Mouse (Mus musculus): Measurements from ENCODE around the gene Rps6ka2. TPM values are rescaled to one million over a fixed set of nuclear protein-coding genes. Genes with fewer than 3 reads are reported as not detected.
"Not testable (repeated sequence)": the region's sequence is repeated elsewhere in the genome, so short reads cannot be mapped to it uniquely, and the experiment has no call there.

The Rps6ka2 gene
- polyA plus RNA-seq, 1 experiment = 0.09 TPM

DNA sequence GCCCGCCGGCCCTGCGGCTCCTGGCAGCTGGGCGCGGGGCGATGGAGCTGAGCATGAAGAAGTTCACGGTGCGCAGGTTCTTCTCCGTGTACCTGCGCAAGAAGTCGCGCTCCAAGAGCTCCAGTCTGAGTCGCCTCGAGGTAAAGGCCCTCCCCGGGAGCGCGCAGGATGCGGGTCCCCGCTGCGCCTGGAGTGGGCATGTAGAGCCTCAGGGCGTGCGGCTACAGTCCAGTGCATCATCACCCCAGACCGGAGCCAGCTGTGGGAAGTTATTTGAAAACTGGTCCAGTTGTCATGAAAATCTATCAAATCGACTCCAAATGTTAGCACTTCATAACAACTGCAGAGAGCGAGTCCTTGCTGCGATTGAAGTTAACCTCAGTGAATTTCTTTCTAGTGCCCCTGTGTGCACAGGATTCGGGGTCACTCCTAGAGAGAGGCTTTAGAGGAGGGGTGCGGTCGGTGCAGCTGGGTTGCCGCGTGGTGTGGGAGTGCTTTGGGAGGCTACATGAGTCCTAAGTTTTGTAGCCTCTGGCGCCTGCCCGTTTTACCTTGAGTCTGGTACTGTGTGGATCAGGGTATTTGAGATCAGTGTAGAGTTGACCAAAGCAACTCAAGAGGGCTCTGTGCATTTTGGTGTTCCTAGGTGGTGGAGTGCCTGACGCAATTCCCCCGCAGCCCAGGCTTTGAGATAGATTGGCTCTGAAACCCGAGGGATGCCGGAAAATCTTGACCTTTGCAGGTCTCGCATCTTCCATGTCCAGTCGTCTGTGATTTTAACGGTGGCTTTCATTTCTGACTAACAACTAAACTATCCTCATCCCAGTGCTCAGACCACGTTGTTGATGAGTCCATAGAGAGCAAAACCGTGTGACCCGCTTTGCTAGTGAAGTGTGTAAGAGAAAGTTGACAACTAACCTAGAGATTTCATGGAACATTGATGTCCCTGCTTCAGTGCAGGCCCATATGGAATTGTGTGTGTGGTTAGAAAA, 685 bp downstream of the Rps6ka2 start:
- peak overlapping the region; percentile 90 for H3K4me3 ChIP-seq (replicated peaks)
- H3K27me3 ChIP-seq (replicated peaks) = peaks cover 55% of the 10 kb centered on the region
- peaks cover 20% of the 10 kb centered on the region for H3K4me1 ChIP-seq
- H3K36me3 ChIP-seq (replicated peaks; ENCODE audit: low read length) = no peaks in the 10 kb centered on the region
- no peak for TF ChIP-seq GATA1 (IDR thresholded peaks at IDR 0.05; ENCODE audit: borderline replicate concordance, low read length)
- no peak for TF ChIP-seq FLI1 (IDR thresholded peaks at IDR 0.05; ENCODE audit: low read length)
- no peaks in the 10 kb centered on the region for H3K9me3 ChIP-seq

DNA sequence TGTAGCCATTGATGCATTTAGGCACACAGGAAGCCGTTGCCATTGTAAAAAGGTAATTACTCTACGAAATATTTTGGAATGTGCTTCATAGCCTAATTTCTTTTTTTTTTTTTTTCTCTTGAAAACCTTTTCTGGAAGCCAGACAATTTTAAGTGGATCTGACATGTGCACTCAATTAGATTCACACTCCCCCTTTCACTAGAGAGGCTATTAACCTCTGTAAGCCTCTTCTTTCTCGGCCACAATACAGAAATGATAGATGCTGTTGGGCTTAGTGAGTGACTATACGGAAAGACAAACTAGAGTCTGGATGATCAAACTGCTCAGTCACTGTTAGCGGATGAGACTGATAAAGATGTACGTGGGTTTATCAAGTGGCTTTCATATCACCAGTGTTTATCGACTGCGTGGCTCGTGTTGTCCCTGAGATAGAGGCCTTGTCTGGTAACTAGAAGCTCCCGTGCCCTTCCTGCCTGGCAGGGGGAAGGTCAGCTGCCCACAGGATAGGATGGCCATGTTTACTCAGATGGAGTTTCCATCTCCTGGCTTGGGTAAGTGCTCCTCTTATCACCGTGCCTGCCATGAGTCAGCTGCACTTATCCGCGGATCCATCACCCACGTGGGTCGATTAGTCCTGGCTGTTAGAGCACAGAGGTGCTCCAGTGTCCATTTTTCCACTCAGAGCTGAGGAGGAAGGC, 3.6 kb downstream of the Rps6ka2 start:
- no peak for TF ChIP-seq GATA1 (IDR thresholded peaks at IDR 0.05; ENCODE audit: borderline replicate concordance, low read length)
- no peak for TF ChIP-seq FLI1 (IDR thresholded peaks at IDR 0.05; ENCODE audit: low read length)
- Histone ChIP-seq H3K4me1 (peaks cover 20% of the 10 kb centered on the region), H3K4me3 (replicated peaks) (no peak overlapping the region), H3K27me3 (replicated peaks) (peaks cover 47% of the 10 kb centered on the region), H3K9me3 (no peaks in the 10 kb centered on the region), H3K36me3 (replicated peaks; ENCODE audit: low read length) (no peaks in the 10 kb centered on the region)

DNA sequence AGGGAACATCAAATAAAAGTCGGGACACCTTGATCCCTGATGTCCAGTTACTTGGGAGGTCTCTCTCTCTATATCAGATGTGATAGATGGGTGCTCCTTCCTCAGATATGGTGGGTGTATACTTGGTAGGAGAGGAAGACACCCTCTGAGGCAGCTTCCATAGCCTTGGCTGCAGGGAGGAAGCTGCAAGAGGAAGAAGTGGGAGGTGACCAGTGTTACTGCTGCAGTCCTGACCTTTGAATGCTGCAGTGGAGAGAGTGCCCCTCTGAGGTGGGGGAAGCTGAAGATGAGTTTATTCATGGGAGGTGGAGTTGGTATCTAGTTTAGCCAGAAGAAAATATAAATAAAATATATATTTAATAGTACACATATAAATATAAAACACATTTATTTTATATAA, 5.4 kb downstream of the Rps6ka2 start:
- no peak for TF ChIP-seq FLI1 (IDR thresholded peaks at IDR 0.05; ENCODE audit: low read length)
- TF ChIP-seq GATA1 (IDR thresholded peaks at IDR 0.05; ENCODE audit: borderline replicate concordance, low read length) = no peak

DNA sequence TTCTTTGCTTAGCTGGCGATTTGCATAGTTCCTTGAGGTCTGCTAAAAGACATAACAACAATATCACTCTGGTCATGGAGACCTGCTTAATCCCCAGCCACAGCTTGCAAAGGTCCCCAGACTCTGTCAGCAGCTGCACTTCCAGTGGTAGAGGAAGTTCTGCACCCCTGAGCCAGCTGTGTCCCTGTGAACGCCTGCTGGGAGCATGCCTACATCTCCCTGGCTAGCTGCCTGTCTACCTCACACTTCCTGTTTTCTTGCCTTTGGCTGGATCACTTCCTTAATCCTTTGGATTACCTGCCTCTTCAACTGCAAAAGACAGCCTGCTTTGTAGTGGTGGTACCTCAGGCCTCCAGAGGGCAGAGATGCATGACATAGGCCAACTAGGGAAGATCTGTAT, 6.5 kb downstream of the Rps6ka2 start:
- Histone ChIP-seq H3K9me3 (no peaks in the 10 kb centered on the region), H3K27me3 (replicated peaks) (peaks cover 19% of the 10 kb centered on the region), H3K36me3 (replicated peaks; ENCODE audit: low read length) (no peaks in the 10 kb centered on the region), H3K4me3 (replicated peaks) (no peak overlapping the region), H3K4me1 (peaks cover 3% of the 10 kb centered on the region; the same call in 1 of the 2 replicates)
- TF ChIP-seq GATA1 (IDR thresholded peaks at IDR 0.05; ENCODE audit: borderline replicate concordance, low read length) (no peak), FLI1 (IDR thresholded peaks at IDR 0.05; ENCODE audit: low read length) (no peak)

More for the DNA sequence above, 5.4 kb downstream of the Rps6ka2 start:
- peaks cover 29% of the 10 kb centered on the region for H3K27me3 ChIP-seq (replicated peaks)
- H3K4me3 ChIP-seq (replicated peaks) = no peak overlapping the region
- H3K36me3 ChIP-seq (replicated peaks; ENCODE audit: low read length) = no peaks in the 10 kb centered on the region
- no peaks in the 10 kb centered on the region for H3K9me3 ChIP-seq
- peaks cover 8% of the 10 kb centered on the region for H3K4me1 ChIP-seq

DNA sequence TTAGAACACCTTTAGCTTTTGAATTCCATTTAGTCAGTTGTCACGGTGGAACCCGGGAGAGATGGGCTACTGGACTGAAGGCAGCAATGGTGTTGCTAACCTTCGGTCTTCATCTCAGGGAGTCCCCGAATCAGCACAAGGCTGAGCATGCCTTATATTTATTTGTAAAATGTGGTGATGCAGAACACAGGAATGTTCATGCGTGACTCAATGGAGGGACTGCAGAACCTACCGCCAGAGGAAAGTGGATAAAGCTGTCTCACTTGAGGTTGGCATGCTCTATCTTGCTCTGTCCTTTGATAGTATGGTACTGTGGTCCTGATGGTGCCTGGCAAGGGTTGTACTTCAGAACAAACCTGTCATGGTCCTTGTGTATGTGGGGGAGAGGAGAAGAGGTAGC, 8.3 kb downstream of the Rps6ka2 start:
- Histone ChIP-seq H3K9me3 (no peaks in the 10 kb centered on the region), H3K4me3 (replicated peaks) (no peak overlapping the region), H3K36me3 (replicated peaks; ENCODE audit: low read length) (no peaks in the 10 kb centered on the region), H3K27me3 (replicated peaks) (peaks cover 7% of the 10 kb centered on the region), H3K4me1 (peaks cover 3% of the 10 kb centered on the region; the same call in 1 of the 2 replicates)
- TF ChIP-seq FLI1 (IDR thresholded peaks at IDR 0.05; ENCODE audit: low read length) (no peak), GATA1 (IDR thresholded peaks at IDR 0.05; ENCODE audit: borderline replicate concordance, low read length) (no peak)

DNA sequence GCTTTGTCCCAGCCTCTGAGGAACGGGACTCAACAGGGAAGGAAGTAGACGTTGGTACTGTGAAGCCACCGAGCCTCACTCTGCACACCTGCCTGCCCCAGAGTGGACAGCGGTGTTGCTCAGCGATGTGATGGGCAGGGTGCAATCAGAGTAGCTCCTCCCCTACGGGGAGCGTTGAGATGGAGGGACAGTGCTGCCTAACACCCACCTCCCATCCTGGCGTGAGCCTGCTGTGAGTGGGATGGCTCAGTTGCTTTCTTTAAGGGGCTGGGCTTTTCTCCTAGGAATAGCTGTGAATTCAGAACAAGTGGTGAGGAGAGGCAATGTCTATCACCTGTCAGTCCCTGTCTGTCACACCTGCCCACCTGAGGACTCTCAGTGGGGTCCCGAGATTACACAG, 12.3 kb downstream of the Rps6ka2 start:
- Histone ChIP-seq H3K36me3 (replicated peaks; ENCODE audit: low read length) (no peaks in the 10 kb centered on the region), H3K9me3 (no peaks in the 10 kb centered on the region), H3K4me1 (no peaks in the 10 kb centered on the region; the same call in 1 of the 2 replicates), H3K4me3 (replicated peaks) (peak overlapping the region; percentile 12), H3K27me3 (replicated peaks) (peaks cover 5% of the 10 kb centered on the region)
- no peak for TF ChIP-seq FLI1 (IDR thresholded peaks at IDR 0.05; ENCODE audit: low read length)
- TF ChIP-seq GATA1 (IDR thresholded peaks at IDR 0.05; ENCODE audit: borderline replicate concordance, low read length) = no peak

DNA sequence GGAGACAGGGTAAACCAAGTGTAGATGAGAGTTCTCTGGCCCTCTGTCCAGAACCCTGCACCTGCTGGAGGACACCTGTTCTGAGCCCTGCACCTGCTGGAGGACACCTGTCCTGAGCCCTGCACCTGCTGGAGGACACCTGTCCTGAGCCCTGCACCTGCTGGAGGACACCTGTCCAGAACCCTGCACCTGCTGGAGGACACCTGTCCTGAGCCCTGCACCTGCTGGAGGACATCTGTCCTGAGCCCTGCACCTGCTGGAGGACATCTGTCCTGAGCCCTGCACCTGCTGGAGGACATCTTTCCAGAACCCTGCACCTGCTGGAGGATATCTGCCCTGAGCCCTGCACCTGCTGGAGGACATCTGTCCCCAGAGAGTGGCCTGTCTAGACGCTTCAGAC, 17.1 kb downstream of the Rps6ka2 start:
- not testable (repeated sequence) for H3K9me3 ChIP-seq; H3K4me3 ChIP-seq (replicated peaks); H3K27me3 ChIP-seq (replicated peaks); H3K36me3 ChIP-seq (replicated peaks; ENCODE audit: low read length); H3K4me1 ChIP-seq

DNA sequence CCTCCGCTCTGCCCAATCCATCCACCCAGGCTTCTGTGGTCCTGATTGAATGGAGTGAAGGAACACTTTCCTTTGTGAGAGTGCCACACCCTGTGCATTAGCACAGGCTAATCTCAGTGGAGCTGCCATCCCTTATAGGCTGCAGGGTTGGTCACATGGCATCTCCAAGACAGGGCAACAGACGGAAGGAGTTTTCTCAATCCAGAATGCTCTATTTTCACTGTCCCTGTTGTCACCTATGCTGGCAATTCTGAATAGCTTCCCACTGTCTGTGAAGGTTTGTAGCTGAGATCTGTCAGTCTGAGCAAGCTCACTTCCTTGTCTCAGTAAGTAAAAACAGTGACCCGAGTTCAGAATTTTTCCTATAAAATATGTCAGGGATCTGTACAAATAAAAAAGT, 19.5 kb downstream of the Rps6ka2 start:
- no peak overlapping the region for H3K4me3 ChIP-seq (replicated peaks)
- H3K36me3 ChIP-seq (replicated peaks; ENCODE audit: low read length) = no peaks in the 10 kb centered on the region
- H3K9me3 ChIP-seq = no peaks in the 10 kb centered on the region
- H3K4me1 ChIP-seq = no peaks in the 10 kb centered on the region
- H3K27me3 ChIP-seq (replicated peaks) = no peaks in the 10 kb centered on the region
- TF ChIP-seq GATA1 (IDR thresholded peaks at IDR 0.05; ENCODE audit: borderline replicate concordance, low read length) (no peak), FLI1 (IDR thresholded peaks at IDR 0.05; ENCODE audit: low read length) (no peak)

DNA sequence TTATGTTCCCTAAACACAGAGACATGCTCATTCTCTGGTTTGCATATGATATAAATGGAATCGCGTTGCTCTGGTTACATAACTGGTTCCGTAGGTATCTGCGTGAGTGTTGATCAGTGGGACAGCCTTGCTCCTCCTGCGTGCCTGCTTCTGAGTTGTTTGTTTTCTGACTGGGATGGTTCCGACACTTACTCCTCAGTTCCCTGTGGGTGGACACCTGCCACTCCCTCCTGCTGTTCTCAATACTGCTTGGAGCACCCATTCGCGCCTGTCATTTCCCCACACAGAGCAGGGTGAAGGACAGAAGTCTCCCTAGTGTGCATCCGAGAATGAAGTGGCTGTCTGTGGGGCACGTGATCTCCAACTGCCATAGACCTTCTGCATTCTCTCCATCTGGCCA, 20.1 kb downstream of the Rps6ka2 start:
- TF ChIP-seq FLI1 (IDR thresholded peaks at IDR 0.05; ENCODE audit: low read length) (no peak), GATA1 (IDR thresholded peaks at IDR 0.05; ENCODE audit: borderline replicate concordance, low read length) (no peak)
- Histone ChIP-seq H3K36me3 (replicated peaks; ENCODE audit: low read length) (no peaks in the 10 kb centered on the region), H3K4me1 (no peaks in the 10 kb centered on the region), H3K27me3 (replicated peaks) (no peaks in the 10 kb centered on the region), H3K9me3 (no peaks in the 10 kb centered on the region), H3K4me3 (replicated peaks) (no peak overlapping the region)
